Mouse (Mus musculus) cerebellum, postnatal 25 days (tissue): ENCODE results near the gene Pgam5.

Experiments used
- DNase-seq, 2 experiments: peaks; one replicate each; pipeline ENCODE4 v3.0.0; 2021; ENCODE audit warnings: mixed read lengths in 2 of 2

Pgam5 gene

DNA sequence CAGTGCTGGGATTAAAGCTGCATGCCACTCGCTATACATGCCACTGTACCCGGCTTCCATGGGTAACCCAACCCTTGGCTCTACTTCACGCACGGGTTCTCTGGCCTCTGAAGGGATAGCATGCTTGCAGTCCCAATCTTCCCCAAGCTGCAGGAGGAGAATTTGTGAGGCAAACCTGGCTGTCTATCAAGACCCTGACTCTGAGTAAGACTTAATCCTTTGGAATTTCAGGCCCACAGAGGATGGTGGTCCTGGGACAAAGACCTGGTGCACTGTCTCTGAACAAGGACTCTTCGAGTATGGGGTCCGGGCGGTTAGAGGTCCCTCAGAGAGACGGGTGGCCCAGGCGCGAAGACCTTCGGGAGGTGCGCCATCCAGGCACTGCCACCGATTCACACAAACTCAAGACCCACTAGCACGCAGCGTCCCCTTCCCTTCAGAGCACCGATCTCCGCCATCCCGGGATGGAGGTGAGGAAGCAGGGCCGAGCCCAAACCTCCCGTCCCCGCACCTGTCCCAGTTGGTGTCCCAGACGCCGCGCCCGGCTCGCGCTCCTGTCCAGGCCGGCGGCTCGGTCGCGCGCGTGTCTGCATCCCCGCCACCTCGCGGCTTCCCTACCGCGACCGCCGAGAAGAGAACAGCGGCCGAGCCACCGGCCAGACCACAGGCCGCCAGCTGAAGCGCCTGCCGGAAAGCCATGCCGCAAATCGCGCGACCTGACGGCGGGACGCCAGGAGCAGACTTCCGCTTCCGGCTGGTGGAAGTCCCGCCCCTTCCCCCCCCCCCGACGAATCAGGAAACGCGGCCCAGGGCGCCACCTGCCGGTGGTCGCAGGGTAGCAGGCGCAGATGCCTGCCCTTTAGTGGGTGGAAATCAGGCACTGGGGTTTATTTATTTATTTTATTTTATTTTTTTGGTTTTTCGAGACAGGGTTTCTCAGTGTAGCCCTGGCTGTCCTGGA is at the start of gene Pgam5:
Gene Pgam5, minus strand, starts transcription at position 773 of the 961 bp plus-strand sequence.
- peak; percentile 94 to 97 for DNase-seq

DNA sequence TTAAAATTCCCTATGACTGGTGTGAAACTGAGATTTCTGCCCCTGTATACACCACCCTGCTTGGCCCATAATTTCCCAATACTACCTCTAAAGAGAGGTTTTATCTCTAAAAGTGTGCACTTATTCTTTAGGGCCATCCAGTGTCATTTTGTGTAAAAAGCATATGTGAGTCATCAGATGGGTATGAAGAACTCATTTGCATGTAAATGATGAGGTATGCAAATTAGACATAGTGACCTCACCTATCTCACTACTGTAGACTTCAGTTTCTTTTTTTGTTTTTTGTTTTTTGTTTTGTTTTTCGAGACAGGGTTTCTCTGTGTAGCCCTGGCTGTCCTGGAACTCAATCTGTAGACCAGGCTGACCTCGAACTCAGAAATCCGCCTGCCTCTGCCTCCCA is 43.4 kb upstream of the Pgam5 start:
- no peak for DNase-seq

DNA sequence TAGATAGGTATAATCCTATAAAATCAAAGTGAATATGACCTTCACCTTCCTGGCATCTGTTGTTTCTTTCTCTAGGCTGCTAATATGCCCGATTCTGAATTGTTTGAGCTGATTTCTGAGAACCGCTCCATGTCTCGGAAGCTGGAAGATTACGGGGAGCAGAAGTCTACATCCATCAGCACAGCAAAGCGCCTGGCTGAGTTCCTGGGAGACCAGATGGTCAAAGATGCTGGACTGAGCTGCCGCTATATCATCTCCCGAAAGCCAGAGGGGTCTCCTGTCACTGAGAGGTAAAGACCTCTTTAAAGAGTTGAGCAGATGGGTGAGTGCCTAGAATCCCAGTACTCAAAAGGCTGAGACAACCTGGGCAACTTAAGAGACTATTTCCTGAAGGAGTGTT is 39.1 kb upstream of the Pgam5 start:
- DNase-seq, result peak; percentile 39 to 59

DNA sequence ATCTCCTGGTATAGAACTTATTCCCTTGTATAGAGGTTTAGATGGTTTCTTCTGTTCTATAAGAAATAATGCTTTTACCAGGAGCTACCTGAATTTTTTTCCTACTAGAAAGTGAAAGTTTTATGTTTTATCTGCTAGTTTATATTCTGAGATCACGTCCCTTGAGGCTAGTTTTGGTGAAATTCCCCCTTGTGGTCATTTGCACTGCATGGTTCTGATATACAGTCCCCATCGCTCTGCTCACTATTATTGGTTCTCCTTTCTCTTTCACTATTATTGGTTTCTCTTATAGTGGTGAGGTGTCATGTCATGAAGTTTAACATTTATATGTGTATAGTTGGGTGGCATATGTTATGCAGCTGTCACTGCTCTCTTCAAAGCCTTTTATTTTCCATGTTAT is 30.9 kb upstream of the Pgam5 start:
- no peak for DNase-seq

DNA sequence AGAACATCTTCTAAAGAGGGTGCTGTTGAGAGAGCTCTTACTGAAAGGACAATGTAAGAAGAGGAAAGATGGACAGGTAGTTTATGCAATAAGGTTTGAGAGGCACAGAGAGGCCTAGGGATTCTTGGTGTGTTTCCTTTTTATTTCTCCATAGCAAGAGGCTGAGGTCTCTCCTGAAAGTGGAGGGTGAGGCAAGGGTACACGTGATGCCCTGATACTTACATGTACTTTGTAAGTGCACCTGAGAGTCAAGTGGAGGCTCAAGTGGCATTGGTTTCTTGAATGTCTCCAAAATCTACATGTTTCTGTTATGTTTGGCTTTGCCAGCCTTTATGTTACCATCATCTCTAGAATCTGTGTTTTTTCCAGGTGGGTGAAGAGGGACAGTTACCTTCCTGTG is 26.9 kb upstream of the Pgam5 start:
- no peak for DNase-seq

DNA sequence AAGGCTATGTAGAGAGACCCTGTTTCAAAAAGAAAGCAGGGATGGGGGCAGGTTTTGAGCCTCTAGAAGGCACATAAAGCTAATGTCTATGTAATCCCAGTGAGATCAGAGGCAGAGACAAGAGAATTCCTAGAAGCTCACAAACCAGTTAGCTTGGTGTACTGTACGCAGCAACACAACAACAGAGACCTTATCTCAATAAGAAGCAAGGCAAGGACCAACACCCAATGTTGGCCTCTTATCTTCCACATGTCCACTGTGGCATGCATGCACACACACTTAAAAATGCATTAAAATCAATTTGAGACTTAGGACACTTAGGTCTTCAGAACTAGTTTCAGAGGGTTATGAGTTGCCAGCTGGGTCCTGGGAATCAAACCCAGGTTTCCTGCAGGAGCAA is 21.9 kb upstream of the Pgam5 start:
- DNase-seq, result no peak

DNA sequence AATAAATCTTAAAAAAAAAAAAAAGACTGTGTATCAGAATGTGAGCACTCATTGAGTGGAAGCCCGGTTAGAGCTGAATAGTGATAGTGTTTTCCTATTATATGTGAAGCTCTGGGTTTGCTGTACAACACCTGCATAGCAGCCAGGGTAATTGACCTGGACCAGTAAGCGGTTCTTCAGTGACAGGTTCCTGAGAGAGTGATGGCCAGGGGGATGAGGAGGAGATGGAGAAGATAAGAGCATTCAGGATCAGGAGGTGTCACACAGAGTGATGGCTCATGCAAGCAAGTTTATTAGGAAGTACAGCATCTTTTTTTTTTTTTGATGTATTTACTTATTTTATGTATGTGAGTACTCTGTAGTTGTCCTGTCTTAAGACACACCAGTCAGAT is 17.4 kb upstream of the Pgam5 start:
- no peak for DNase-seq

DNA sequence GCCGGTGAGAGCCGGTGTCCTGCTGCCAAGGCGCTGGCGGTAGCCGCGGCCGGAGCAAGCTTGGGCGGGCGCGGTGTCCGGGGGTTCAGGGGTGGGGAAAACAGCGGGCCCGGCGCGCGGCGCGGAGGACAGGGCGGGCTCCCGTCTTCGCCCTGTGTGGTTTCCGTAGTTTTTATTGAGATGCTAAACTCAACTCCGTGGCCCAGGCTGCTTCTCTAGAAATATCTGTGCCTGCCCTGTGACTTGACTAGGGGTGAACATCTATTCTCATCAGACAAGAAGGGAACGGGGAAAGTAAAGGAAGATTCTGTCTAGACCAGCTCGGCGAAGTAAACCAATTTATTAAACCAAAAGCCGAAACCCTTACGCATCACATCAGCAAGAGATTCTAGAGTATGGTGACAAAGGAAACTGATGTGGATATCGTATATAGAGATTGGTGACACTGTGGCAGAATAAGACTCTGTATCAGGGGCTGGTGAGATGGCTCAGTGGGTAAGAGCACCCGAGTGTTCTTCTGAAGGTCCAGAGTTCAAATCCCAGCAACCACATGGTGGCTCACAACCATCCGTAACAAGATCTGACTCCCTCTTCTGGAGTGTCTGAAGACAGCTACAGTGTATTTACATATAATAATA is 16.9 kb upstream of the Pgam5 start:
- DNase-seq, result no peak

DNA sequence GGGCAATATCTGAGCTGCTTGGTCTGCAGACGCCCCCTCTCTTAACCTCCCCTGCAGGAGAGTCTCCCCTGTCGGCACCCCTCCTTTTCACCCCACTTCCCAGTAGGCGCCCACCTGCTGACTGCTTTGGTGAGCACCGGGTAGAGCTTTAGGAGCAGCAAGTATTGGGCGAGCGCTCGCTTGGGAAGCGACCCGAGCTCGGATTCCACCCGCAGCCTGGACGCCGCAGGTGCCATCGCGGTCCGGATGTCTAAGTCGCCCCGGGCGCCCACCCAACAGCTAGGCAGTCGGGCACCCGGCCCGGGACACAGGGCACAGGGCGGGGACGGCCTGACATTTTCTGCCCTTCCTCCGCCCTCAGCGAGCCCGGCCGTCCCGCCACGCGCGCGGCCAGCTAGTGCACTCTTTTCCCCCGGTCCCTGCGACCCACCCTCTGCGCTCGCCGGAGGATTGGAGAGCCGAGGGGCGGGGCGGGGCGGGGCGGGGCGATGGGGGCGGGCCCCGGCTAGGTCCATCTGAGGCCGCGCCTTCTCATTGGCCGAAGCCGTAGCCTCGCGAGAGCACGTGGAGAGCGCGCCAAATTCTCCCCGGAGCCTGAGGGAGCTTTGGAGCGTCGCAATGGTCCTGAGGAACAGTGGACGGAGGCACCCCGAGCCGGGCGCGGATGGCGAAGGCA is 16.2 kb upstream of the Pgam5 start, which contains the start of the genes Pxmp2 and Pole:
Gene Pxmp2, minus strand, starts transcription at position 417 of the 676 bp plus-strand sequence.
Gene Pole, plus strand, starts transcription at position 537 of the 676 bp plus-strand sequence.
- DNase-seq, result peak; percentile 87 to 93

DNA sequence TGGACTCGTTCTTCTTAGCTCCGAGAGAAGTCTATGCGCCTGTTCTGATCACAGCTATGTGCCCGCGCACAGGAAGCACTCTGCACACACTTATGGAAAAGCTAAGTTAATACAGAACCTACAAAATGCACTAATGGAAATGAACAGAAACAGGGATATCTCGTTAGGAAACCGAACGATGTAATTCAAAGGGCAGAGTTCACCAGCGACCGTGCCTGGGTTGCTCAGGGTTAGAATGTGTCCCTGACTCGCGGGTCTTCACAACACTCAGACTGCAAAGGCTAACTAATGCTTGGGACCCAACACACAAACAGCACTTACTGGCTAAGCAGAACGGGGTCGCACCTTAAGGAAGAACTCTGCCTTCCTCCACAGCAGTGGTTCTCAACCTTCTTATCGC is 15.4 kb upstream of the Pgam5 start:
- peak in 1 of 2 experiments; percentile 10 for DNase-seq

DNA sequence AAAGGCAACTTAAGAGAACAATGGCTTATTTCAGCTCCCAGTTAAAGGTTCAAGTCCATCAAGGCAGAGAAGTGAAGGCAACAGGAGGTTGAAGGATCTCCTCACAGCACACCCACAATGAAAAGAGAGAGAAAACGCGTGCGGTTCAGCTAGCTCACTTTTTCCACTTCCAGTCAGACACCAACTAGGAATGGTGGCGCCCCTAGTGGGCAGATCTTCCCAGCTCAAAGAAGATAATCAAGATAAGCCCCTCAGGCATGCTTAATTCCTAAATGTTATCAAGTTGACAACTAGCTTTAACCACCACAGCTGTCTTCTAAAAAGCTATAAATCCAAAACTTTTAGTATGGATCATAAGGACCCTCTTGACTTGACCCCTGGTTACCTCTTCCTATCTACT is 14.8 kb upstream of the Pgam5 start:
- peak; percentile 36 to 70 for DNase-seq

DNA sequence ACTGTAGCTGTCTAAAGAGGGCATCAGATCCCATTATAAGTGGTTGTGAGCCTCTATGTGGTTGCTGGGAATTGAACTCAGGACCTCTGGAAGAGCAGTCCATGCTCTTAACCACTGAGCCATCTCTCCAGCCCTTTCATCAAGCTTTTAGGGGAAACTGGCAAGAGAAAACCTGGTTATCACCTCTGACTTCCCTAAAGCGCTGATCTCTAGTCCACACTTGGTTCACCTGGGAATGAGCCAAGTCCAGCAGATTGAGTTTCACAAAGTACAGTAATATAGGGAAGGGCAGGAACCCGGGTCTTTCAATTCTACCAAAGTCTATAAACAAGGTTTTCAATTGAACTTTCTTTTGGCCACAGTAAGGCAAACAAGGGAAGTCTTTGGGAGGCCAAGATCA is 12.3 kb upstream of the Pgam5 start:
- DNase-seq, result no peak

DNA sequence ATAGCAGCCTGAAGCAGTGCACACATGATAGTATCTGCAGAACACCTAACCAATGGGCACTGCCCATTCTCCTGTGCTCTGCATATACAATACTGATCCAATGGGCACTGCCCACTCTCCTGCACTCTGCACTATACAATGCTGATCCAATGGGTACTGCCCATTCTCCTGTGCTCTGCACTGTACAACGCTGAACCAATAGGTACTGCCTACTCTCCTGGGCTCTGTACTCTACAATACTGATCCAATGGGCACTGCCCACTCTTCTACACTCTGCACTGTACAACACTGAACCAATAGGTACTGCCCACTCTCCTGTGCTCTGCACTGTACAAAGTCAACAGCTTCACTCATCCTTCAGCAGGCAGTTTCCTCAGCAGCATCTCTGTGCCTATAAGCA is 7.2 kb upstream of the Pgam5 start:
- no peak for DNase-seq

DNA sequence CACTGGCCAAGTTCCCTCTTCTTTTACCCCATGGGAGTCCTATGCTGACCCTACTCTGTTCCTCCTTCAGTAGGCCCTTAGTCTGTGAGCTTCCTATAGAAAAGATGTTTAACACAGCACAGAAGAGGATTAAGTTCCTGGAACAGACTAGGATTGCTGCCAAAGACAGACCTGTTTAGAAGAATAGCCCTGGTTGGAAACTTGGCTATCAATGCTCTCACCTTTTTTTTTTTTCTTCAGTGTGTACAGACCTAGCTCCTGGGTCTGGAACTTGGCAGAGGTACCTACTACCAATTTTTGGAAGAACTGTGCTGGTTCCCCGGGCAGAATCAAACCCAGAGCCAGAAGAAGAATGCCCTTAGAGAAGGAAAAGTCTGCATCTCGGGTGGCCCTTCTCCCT is 6.7 kb upstream of the Pgam5 start:
- no peak for DNase-seq

DNA sequence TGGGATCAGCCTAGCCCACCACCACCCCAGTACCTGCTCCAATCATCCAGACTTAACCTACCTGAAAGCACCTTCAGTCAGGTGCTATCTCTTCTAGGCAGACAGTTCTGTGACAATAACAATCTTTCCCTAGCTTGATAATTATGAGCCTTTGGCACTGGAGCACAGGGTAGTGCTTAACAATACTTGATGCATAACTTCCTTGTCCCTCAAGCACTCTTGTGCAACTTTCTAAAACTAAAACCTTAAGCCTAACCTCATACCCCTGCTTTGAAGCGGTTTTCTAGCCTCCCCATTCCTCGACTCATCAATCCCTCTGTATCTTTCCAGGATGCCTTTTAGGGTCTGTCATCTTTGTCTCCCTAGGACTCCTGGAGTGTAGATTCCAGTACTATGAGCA is 5.1 kb upstream of the Pgam5 start:
- DNase-seq, result no peak

DNA sequence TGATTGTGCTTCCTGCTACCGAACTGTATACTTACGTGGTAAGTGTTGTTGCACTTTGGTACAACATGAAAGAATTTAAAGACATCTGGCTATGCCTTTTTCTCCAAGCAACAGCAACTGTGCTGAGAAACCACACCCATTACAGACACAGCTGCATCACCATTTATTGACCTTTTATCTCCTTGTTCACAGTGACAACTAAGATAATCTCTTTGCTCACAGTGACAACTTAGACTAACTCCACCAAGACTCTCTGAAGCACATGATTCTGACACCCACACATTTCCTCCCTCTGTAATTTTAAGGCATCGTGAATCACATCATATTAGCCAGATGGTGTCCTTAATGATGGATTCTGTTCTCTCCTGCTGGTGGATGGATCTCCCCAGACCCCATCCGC is 4.4 kb upstream of the Pgam5 start:
- DNase-seq, result no peak

DNA sequence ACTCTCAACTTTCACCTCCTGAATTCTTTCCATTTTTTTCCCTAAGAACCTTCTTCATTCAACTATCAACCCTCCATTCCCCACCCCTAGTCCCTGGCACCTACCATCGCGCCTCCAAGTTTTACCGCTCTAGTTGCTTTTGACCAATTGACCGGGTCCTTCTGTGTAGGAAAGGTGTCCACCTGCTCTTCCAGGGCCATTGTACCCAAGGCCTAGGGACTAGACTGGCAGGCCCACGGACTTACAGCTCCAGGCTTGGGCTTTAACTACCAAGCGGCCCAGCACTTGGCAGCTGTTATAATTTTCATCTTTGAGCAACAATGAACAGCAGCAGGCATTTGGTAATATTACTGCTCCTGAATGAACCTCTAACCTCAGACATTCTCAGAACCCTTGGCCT is 529 bp upstream of the Pgam5 start:
- peak; percentile 14 to 16 for DNase-seq

DNA sequence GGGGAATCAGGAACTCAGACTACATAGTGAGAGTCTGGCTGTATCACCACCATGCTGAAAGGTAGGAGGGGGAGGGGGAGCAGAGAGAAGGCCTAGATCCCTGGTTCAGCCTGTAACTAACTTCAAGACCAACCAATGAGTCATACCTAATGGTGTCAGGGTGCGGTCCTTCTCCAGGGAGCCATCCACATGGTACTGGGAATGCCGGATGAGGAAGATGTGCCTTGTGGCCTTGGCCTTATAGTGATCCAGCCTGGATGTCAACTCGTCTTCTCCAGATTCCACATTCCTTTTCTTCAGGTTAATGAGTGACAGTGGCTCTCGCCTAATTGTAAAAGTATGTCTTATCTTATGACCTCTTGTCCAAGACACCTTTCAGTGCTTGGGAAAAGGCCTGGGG is 2.8 kb downstream of the Pgam5 start:
- DNase-seq, result no peak

DNA sequence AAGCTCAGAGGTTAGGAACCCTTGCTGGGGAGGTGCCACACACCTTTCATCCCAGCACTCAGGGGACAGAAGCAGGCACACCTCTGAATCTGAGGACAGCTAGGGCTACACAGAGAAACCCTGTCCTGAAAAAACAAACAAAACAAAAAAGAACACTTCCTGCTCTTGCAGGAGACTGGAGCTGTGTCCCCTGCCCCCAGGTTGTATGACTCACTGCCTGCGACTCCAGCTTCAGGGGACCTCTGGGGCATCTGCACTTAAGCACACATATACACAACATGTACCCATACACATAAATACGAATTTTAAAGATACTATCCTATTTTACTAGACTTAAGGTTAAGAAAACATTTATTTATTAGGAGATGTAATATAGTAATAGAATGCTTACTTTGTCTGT is 25.6 kb downstream of the Pgam5 start:
- no peak for DNase-seq

DNA sequence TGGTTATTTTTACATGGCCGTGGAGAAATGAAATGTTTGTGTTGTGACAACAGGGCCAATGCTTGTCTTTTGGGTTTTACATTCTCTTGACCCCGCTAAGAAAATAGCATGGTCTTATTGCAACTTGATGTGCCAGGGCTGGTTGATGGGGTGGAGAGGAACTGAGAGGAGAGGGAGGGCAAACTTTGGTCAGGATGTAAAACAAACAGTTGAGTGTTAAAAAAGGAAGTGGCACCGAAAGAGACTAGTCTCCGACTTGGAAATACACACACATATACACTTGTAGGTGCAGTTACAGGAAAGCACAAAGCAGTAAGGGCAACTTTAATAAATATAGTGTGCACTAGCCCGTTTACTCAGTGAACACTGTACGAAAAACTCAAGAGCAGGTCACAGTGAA is 37.4 kb downstream of the Pgam5 start:
- DNase-seq, result no peak

DNA sequence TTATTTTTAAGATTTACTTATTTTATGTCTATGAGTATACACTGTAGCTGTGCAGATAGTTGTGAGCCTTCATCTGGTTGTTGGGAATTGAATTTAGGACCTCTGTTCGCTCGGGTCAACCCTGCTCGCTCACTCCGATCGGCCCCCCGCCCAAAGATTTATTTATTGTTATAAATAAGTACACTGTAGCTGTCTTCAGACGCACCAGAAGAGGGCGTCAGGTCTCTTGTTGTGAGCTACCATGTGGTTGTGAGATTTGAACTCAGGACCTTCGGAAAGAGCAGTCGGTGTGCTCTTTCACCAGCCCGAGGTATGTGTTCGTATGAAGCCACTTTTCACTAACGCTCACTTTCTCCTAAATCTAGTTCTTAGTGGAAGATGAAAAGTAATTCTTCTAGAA is 38.1 kb downstream of the Pgam5 start:
- peak in 1 of 2 experiments; percentile 19 for DNase-seq

DNA sequence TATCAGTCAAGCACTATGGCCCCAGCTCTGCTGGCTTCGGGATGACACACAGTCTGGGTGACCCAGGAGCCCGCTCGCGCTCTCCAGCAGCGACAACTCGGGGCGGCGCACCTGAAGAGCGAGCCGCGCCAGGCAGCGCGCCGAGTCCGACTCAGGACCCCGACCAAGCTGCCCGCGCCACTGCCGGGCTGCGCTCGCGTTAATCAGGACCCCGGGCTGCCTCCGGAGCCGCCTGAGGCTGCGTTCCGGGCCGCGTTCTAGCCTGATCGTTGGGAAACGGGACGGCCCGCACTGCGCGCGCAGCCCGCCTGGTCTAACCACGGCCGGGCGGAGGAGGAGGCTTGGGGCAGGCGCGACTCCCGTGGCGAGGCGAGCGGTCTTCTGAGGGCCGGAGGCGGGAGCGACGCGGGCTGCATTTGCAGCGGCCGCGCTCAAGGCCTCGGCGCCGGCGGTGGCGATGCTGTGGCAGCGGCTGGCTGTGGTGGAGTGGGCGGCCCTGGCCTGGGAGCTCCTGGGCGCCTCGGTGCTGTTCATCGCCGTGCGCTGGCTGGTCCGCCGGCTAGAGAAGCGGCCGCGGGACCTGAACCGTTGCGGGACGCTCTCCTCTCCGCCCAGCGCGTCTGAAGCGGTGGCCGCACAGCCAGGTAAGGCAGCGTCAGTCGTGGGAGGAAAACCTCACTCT is 38.8 kb downstream of the Pgam5 start, which contains the start of gene Ankle2:
Gene Ankle2, plus strand, starts transcription at position 225 of the 682 bp plus-strand sequence.
- DNase-seq, result peak; percentile 95 to 96

DNA sequence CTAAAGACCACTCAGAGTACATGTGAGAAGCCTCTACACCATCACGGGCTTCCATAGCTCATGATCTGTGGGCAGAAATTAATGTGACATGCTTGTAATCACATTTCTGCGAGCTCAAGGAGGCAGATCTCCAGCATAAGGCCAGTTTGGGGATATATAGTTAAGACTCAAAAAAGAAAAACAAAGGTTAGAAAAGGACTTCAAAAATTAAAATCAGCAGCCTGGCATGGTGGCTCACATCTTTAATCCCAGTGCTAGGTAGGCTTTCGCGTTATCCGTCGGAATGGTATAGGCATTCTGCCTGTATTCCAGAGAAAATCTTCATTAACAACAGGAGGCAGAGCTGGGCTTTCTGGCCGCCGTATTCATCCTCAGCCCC is 39.3 kb downstream of the Pgam5 start:
- peak in 1 of 2 experiments; percentile 18 for DNase-seq
